Mouse (Mus musculus): ENCODE data around the gene Pitpna.

GRCm38 (mm10) chr11:75619133-75619532 is 31.2 kb downstream of the Pitpna start:
- TF ChIP-seq POLR2A (IDR thresholded peaks at IDR 0.05; ENCODE audit: extremely low read depth, insufficient read depth, low read length) (no peak), CTCF (IDR thresholded peaks at IDR 0.05; ENCODE audit: extremely low read depth, insufficient read depth, low read length) (peak; percentile 32; the same call in 1 of the 2 replicates)

All from cortical plate, adult 2 months (tissue).